Comparison of ENCODE assay signal across 10 mouse cellular contexts in the genomic region with DNA sequence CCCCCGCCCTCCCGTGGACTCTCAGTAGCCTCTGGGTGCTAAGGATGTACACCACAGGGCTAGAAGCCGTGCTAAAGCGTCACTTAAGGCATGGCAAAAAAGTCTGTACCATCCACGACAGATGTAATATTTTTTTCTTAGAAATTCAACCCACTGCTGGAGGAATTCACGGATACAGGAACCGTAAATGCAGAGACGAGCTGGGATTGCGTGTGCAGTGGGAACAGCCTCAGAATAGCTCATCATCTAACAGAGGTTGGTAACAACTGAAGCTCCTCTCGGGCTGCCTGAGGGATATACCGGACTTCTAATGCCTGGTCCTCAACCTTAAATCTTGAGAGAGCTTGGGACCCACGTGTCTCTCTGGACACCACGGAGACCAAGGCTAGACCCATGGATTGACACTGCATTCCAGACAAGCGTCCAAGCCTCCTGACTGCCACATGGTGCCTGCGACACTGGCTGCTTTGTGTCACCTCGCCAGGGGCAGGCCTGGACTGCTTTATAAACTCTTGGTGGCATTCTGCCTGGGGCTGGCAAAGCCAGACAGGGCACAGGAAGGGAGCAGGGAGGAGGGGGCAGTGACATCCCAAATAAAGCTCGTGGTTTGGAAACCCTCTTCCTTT. TPM values are rescaled to one million over a fixed set of nuclear protein-coding genes. Genes with fewer than 3 reads are reported as not detected.
A peak's percentile ranks its signal among the peaks of the same experiment; 100 is the strongest.
DNase-seq lines count a peak whose midpoint lies in the region.
"Had no signal": no experiment of that assay in that cellular context is flagged by ENCODE, and none has a peak within 500 bp of the region (broad histone marks: within the 10 kb centered on the region; RNA-seq: fewer than 3 reads in every experiment).

No protein-coding gene starts in this region.

- DNase-seq in gastrocnemius, postnatal 14 days: peak; percentile 36
- DNase-seq in gastrocnemius, adult 8-10 months (ENCODE audit: low spot score in 2 of 2): no peak
- DNase-seq in adipocyte (ENCODE audit: low spot score): peak; percentile 21
- peak; percentile 46 to 60 for DNase-seq in frontal cortex, postnatal 10 days (ENCODE audit: low spot score in 2 of 2)
- peak; percentile 53 to 54 for DNase-seq in left cerebral cortex, postnatal 14 days (ENCODE audit: low spot score in 2 of 2)
- DNase-seq in natural killer cell, adult 2 months (ENCODE audit: low spot score in 2 of 2): no peak
- no peak for DNase-seq in adrenal gland, postnatal 4 days (ENCODE audit: low spot score in 2 of 2)
- DNase-seq in adrenal gland, postnatal 25 days: no peak
- DNase-seq: gastrocnemius, adult 2 months; lung, postnatal 10 days had no signal

- intact Hi-C loops in gastrocnemius, postnatal 14 days (cut with DNase I; ENCODE audit: low total_unique reads): no loop called here
- intact Hi-C loops in left cerebral cortex, postnatal 14 days (cut with DNase I): no loop called here

RNA-seq across cellular contexts. Expression of a gene that starts 23.5 kb away (rescaled TPM):
- 10 to 100 TPM; 12.6 to 16.3 TPM for total RNA-seq in gastrocnemius, postnatal 14 days (2021)
- total RNA-seq in gastrocnemius, adult 8-10 months (2022): 1 to 10 TPM; 3.3 to 6.0 (median 5.3) TPM
- total RNA-seq in left cerebral cortex, postnatal 14 days (2021): 100 to 1,000 TPM; 321 to 322 TPM
- 10 to 100 TPM; 36.0 to 49.8 TPM for total RNA-seq in adrenal gland, postnatal 4 days (2021)
- 20.7 and 27.9 TPM in 2 replicates for total RNA-seq in adrenal gland, postnatal 25 days (2021)

Comparison
In these comparisons a context has a peak if more than half of its experiments do, and no peak if none do; other contexts are left out.
1. DNase-seq: peak in gastrocnemius, postnatal 14 days (single experiment), adipocyte (single experiment), frontal cortex, postnatal 10 days (2 of 2) and left cerebral cortex, postnatal 14 days (2 of 2); none in gastrocnemius, adult 8-10 months (0 of 2), natural killer cell, adult 2 months (0 of 2), adrenal gland, postnatal 4 days (0 of 2) and adrenal gland, postnatal 25 days (single experiment).
2. RNA of a gene that starts 23.5 kb away (total RNA-seq): 321 to 322 TPM in left cerebral cortex, postnatal 14 days; 36.0 to 49.8 TPM in adrenal gland, postnatal 4 days, 20.7 to 27.9 TPM in adrenal gland, postnatal 25 days, 12.6 to 16.3 TPM in gastrocnemius, postnatal 14 days and 3.3 to 6.0 TPM in gastrocnemius, adult 8-10 months; every median in the first group is over 4 times any median in the second.